Mouse (Mus musculus) heart, adult 9 months (tissue): ENCODE measurements around the gene Pla2g4c.

Source experiments
- DNase-seq, 2 experiments: peaks; one replicate each; pipeline ENCODE4 v3.0.0; 2022; ENCODE audit warnings: low spot score in 2 of 2

Pla2g4c gene

DNA sequence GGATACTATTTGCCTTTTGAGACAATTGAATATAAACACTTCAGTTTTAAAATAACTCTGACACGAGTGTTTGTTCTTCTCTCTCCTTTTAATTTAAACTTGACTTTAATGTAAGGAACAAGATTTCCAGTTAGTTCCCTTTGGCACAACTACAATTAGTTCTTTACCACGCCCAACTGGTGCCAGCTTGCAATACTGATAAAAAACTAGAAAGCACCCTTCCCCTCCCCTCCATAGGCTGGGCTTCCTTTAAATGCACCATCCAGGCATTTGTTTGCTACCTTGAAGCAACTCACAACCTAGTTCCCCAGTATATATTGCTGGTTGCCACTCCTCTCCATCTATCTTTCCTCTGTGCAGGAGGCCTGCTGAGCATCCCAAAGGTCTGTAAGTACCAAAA is at the start of gene Pla2g4c:
TSS of gene Pla2g4c (plus strand) at position 340 of the 400 bp plus-strand sequence.
- no peak for DNase-seq

DNA sequence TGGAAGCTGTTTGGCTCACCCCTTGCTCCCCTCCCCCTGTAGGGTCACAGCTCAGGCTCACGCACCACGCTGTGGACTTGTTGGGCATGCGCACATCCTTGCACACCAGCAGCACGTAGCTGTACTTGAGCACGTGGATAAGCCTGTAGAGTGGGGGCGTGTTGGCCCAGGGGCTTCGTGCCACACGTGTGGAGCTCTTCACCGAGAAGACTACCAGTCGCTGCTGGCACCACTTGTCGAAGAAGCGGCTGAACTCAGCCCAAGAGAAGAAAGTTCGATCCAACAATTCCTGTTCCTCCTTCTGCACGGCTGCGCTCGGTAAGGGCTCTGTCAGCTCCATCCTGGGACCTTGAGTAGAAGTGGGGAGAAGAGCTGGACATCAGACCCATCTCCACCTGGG is 47.4 kb upstream of the Pla2g4c start, which contains the start of gene Lig1:
TSS of gene Lig1 (plus strand) at position 203 of the 400 bp plus-strand sequence.
- DNase-seq, result no peak

DNA sequence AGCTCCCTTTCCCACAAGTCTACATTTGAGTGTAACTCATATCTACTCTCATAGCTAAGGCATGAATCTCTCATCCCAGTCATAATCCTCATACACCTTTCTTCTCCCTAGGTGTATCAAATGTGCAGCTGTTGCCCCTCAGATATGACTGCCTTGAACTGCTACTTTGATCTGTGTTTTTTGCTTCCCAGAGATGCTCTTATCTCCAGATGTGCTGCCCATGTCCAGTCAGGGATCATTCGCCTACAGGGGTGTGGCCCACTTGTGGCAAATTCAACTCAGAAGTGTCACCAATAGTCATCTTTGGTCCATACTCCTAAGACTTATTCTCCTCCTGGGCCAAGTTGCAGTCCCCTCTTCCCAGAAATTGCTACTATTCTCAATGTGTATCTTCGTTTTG is 46.6 kb upstream of the Pla2g4c start:
- no peak for DNase-seq

DNA sequence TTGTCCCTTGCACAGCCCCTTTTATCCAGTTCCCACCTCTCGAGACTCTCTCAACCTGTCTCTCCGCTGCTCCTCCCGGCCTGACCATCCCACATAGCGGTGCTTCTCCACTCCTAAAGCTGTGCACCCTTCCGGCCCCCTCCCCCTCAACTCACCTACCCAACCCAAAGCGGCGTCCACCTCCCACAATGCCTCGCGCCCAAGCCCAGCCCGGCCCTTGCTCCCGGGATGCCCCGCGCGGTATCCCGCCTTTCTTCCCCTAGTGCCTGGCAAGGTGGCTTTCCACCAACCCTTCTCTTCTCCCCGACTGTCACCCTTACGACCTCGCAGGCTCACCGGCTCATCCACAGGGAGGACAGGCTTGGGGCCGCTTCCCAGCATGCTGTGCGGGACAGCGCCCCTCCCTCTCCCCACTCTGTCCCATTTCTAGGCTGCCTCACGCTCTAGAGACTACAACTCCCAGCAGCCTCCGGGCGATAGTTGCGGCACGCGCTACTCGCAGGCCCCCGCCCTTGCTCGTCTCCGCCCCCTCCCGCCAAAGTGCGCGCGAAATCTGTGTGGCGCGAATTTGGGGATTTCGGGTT is 46.1 kb upstream of the Pla2g4c start, which contains the start of gene Zswim9:
TSS of gene Zswim9 (minus strand) at position 414 of the 584 bp plus-strand sequence.
- DNase-seq, result peak; percentile 87 to 93

DNA sequence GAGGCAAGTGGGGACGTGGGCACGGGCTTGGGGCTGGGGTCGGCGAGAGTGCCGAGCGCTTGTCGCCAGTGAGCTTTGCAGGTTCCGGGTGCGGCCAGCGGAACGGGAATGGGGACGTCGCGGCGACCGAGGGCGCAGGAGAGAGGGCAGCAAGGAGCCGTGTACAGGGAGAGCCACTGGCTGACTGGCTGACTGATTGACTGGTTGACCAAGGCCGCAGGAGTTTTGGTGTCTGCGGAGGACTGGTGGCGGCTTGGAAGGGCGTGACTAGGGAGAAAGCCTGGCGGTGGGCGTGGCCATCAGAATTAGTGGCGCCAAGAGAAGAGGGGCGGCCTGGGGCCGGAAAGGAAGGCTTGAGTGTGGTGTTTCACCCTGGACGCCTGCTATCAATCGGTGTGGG is 45.5 kb upstream of the Pla2g4c start:
- peak in 1 of 2 experiments; percentile 3 for DNase-seq

DNA sequence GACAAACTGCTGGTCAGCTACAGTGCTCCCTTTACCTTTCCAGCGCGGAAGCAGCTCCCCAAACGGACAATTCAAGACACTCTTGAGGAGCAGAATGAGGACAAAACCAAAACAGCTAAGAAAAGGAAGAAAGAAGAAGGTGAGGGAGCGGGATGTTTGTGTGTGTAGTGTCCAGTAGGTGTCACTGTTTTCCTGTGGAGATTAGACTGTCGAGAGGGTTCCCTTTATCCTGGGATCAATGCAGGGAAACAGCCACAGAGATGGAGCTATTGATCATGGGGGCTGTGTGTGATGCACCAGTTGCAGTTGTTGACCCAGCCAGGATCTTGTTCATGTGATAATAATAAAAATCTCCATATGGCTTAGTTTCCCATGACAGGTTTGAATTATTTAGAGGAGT is 35.8 kb upstream of the Pla2g4c start:
- no peak for DNase-seq

DNA sequence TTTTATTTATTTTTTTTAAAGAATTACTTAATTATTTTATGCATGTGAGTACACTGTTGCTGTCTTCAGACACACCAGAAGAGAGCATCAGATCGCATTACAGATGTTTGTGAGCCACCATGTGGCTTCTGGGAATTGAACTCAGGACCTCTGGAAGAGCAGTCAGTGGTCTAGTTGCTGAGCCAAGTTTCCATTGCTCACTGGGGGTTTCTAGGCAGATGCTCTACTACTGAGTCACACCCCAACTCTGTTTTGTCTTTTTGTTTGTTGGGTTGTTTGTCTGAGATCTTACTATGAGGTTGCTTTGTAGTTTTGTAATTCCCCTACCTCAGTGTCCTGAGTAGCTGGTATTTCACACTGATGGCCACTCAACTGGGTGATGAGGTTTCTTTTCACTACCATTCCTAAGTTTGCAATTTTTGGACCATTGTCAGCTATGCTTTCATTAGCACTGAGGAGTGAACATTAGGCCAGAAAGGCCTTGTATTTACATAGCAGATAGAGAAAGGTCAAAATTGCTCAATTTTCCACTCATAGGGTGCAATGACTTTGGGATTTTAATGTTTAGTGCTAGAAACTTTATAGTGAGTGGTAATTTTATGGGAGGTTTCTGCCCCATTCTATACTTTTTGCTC is 34.3 kb upstream of the Pla2g4c start:
- DNase-seq, result no peak

DNA sequence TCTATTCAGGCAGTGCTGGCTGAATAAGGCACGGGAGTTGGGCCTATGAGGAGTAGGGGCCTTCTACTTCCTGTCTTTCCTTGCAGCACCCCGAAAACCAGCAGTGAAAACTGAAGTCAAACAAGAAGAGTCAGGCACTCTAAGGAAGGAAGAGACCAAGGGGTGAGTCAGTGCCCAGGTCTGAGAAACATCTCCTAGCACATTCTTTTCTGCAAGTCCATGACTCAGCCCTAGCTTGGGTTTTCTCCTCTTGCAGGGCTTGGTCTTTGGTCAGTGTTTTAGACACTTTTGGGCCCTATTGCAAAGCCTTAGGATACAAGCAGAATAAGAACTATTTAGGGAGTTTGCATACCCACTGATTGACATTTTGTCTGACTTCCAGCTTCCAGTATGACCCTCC is 33.1 kb upstream of the Pla2g4c start:
- no peak for DNase-seq

DNA sequence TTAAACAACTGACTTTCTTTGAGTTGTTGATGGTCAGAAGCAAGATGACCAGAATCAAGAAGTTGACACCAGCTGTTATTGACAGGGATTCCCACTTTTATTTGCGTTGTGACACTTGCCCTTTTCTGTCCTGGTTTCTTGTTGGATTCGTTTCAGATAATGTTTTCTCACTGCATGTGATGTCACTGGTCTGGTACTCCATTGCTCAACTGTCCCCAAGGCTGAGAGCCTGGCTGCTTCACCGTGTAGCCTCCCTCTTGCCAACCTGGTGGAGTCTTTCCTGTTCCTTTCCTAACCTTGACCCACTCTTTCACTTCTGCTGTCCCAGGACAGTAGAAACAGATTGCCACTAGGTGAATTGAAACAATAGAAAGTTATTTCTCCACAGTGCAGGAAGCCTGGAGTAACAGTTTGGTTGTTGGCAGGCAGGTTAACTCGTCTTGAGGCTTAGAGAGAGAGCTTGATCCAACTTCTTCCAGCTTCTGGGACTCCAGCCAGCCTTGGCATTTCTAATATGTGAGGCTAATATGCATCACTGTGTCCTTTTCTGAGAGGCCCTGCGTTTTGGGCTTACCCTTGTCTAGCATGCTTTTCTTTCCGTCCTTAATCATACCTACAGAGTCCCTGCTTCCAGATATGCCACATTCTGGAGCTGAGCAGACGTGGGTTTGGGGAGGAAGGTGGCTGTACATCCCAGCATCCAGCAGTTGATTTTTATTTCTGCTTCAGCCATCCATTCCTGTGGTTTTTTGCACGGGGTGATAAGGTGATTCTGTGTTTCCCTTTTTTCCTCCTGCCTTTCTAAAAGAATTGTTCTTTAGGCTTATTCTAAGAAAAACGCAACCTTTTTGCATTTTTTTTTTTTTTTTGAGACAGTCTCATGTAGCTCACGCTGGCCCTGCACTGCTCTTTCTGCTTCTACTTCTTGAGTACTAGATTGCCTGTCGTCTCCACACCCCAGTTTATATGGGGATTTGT is 30.3 kb upstream of the Pla2g4c start:
- no peak for DNase-seq

DNA sequence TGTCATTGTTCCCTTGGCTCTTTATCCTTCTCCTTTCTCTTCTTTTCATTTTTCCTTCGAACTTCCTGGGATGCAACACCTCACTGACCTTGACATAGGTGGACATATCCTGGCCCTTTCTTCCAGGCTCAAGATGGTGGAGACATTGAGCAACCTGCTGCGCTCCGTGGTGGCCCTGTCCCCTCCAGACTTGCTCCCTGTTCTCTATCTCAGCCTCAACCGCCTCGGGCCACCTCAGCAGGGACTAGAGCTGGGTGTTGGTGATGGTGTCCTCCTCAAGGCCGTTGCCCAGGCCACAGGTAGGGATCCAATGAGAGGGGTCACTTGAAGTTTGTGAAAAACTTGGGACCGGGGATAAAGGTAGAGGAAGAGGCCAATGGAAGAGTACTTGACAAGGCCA is 29.2 kb upstream of the Pla2g4c start:
- DNase-seq, result no peak

DNA sequence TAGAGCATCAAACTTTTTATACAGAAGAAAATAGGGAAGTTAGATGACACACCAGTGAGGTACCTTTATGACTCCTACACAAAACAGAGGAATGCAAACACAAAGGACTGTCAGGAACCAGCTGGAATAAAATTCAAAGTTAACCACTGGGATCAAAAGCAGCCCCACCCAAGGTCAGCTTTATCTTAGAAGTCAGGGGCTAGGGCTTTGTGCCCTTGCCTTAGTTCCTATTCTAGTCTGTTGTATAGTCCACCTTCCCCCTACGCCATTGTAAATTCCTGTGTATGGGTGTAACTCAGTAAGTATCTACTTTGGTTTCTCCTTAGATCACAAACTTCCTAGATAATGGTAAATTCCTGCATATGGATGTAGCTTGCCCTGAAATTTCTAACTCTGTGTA is 26.8 kb upstream of the Pla2g4c start:
- DNase-seq, result no peak

DNA sequence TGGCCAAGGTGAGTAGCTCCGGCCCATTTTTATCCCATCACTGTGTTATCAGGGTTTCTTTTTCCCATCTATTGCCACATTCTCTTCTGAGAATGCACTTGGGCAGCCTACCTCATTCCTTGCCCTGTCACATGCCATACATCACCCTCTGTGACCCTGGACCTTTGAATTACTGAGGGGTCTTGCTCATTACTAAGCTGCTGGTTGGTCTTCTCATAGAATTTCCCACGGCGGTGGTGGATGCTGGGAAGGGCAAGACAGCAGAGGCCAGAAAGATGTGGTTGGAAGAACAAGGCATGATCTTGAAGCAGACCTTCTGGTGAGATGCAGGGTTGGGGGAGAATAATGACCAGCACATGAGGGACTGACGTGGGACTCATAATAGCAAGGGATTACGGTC is 25.6 kb upstream of the Pla2g4c start:
- no peak for DNase-seq

DNA sequence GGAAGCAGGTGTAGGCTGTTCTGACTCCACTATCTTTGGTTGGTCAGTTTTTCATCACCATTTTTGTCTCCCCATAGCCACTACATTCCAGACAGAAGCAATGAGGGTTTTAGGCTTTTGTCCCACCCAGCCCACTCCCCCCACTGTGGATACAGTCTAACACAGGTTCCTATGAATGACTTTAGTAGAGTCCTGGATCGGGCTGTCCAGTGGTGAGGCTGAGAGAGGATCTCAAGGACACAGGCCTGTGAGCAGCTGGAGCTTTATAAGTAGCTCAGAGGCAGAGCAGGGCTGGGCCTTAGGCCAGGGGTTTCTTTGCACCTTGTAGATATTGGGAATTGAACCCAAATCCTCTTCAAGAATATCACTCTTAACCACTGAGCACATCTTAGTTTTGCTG is 22.8 kb upstream of the Pla2g4c start:
- DNase-seq, result no peak

DNA sequence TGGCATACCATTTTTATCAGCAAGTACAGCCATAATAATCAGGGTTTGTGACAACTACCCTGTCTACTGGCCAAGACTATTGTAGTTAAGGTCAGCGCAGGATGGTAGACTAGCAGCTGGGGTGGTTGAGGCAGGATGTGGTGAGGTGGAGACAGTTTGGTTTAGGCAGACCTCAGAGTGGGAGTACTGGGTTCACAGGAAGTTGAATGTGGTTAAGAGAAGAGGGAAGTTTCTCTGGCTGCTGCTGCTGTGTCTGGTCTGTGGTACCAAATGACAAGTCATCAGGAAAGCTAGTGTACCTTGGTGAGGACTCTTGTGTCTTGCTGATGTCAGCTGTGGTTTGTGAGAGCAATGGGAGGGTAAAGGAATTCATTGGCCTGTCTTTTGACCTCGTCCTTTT is 21.7 kb upstream of the Pla2g4c start:
- no peak for DNase-seq

DNA sequence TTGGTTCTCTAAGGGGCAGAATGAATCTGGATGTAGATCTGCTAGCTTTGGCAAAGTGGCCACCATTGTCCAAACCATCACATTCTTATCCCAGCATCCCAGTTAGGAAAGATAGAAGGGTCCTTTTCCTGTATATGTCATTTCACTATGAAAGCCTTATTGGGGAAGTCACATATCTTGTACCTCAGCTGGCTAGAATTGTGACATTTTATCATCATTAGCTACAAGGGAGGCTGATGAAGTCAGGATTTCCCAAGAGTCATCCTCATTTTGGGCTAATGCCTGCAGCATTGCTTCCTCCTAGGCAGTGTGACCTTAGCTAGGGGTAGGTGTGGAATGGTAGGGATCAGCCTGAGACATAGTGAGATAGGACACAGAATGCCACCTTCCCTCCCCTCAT is 21.1 kb upstream of the Pla2g4c start:
- DNase-seq, result no peak

DNA sequence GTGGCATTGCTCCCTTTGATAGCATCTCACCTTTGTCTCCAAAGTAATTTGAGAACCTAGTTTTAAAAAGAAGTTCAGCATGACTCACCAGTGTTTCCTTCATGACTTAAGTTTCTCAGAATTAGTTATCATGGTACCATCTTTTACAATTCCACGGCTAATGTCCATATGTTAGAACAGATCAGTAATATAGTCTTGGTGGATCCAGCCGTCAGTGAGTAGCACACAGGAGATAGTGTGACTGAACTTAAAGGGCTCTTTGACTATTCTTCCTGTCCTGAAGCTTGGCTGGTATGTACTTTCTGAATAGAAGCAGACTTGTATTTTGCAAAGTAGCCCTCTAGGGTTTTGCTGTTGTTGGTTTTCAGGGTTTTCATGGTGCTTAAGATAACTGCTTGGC is 15.0 kb upstream of the Pla2g4c start:
- DNase-seq, result no peak

DNA sequence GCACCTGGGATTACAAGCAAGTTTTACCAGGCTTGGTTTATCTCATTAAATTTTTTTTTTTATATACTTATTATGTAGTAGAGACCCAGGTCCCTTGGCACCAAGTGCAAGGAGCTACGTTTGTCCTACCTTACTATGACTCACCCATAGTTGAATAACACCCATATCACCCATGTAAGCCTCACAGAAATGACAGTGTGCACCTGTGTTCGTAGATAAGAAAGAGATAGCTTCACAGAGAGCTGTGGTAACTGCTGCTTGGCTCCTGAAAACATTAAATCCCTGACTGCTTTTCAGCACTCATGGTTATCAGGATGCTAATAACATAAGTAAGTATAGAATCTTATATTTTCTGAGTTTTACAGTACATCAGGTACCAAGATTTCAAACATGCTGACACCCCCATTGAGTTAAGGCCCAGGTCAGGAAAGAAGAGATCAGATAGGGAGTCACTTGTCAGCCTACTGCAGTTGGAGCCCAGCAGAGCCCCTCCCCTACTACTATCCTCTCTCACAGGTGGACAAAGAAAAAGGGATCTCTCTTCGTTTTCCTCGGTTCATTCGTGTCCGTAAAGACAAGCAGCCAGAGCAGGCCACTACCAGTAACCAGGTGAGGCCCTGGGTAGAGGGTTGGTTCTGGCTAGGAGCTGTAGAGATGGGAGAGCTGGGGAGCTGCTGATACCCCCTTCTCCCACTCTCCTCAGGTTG is 13.8 kb upstream of the Pla2g4c start:
- DNase-seq, result no peak

DNA sequence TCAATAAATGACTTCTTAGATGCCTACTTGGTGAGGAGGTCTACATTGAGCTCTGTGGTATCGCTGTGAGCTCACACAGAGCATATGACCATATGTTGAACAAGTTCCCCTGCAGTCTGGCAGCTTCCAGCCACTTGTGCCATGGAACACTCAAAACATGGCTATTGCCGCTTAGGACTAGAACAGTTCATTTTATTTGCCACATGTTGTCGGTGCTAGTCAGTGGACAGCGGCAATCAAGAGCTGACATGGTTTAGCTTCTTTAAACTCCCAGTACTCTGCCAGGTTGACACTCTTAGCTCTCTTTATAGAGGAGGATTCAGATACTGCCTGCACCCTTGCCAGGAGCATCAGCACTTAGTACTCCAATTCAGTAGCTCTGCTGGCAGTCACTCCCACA is 13.1 kb upstream of the Pla2g4c start:
- no peak for DNase-seq

DNA sequence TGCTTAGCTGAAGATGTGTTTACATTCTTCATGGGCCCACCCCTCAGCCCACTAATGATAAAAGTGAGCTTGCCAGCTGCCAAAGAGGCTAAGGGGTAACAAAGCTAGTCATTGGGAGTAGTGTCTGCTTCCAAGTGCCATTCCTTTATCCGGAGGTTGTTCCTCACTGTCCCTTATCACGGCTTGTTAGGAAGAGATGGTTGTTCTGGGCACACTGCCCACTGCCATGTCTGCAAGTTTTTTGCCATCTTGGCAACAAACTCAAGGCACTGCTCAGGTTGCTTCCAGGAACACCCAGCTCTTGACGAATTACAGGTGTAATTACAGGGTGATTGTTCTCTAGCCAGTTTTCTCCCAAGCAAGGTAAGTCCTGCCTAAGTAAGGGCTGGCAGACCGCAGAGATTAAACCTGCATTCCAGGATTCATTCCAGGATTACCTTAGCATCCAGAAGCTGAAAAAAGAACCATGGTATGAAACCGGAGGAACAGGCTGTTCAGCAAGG is 10.3 kb upstream of the Pla2g4c start:
- no peak for DNase-seq

DNA sequence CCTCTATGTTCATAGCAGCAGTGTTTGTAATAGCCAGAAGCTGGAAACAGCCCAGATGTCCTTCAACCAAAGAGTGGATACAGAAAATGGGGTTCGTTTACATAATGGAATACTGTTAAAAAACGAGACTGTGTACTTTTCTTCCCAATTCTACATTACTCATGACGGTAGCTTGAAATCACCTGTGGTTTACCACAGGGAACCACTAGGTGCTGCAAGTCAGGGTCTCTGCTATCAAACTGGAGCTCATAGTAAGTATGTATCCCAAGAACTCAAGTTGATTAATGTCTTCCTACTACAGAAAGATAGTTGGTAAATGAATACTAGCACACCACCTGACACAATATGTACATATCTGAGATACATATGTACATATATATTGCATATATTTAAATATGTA is 3.0 kb upstream of the Pla2g4c start:
- no peak for DNase-seq

DNA sequence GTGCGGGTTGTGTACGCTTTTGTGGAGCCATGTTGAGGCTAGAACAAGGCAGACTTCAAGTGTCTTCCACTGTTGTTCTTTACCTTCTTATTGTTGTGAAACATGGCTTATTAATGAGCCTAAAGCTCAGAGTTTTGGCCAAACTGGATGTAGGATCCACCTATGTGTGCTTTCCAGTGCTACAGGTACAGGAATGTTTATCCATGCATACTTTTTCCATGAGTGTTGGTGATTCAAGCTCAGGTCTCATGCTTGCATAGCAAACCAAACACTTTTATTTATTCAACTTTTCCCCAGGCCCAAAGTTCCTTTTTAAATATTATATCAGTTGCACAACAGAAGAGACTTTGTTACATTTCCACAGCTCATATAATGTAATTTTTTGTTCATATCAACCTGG is 6.1 kb downstream of the Pla2g4c start:
- DNase-seq, result no peak

DNA sequence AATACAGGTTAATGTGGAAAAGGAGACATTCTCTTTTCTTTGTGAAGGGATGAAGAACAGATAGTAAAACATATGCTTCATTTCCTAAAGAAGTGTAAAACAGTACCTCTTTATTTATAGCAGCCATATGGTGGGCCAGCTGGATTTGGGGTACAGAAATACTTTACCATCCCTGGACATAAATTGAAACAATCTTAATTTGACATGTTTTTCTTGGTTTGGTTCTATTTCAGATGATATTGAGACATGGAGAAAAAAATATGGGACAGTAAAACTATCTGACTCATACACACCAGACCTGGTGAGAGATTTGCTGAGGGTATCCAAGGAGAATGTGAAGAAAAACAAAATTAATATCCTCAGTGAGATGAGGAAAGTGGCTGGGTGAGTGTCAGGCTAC is 31.5 kb downstream of the Pla2g4c start:
- DNase-seq, result no peak
